Mouse (Mus musculus): ENCODE data around the gene Fam89b. TPM values are rescaled to one million over a fixed set of nuclear protein-coding genes. Genes with fewer than 3 reads are reported as not detected.

The Fam89b gene
- polyA plus RNA-seq, 1 experiment = 65.9 TPM

- Histone ChIP-seq H3K27ac (ENCODE audit: insufficient read depth, low read length) (peak overlapping the region; percentile 15; the same call in 1 of the 2 replicates), H3K27me3 (ENCODE audit: control insufficient read depth, insufficient read depth, low read length) (no peaks in the 10 kb centered on the region), H3K4me1 (ENCODE audit: control insufficient read depth, insufficient read depth, low read length) (peaks cover 13% of the 10 kb centered on the region; the same call in 1 of the 2 replicates), H3K4me3 (replicated peaks; ENCODE audit: insufficient read depth, low read depth, low read length) (peak overlapping the region; percentile 80)
- peak; percentile 93 for DNase-seq
- under 1% methylated on average over 47 of the region's 47 CpGs for WGBS
- TF ChIP-seq POLR2A (IDR thresholded peaks at IDR 0.05; ENCODE audit: borderline replicate concordance, insufficient read depth, low read length) (peak; percentile 95), CTCF (IDR thresholded peaks at IDR 0.05; ENCODE audit: borderline replicate concordance, insufficient read depth, low read depth, low read length) (no peak)
Measured at GRCm38 (mm10) chr19:5731264-5731978, 2.0 kb upstream of the Fam89b start.

GRCm38 (mm10) chr19:5730314-5731186, 1.1 kb upstream of the Fam89b start:
- no peaks in the 10 kb centered on the region for H3K27me3 ChIP-seq (ENCODE audit: control insufficient read depth, insufficient read depth, low read length)
- peaks cover 13% of the 10 kb centered on the region; the same call in 1 of the 2 replicates for H3K4me1 ChIP-seq (ENCODE audit: control insufficient read depth, insufficient read depth, low read length)
- 53% methylated on average over 29 of the region's 29 CpGs for WGBS
- H3K4me3 ChIP-seq (replicated peaks; ENCODE audit: insufficient read depth, low read depth, low read length) = peak overlapping the region; percentile 80
- no peak overlapping the region for H3K27ac ChIP-seq (ENCODE audit: insufficient read depth, low read length)
- DNase-seq = peak; percentile 57 to 62
- no peak for TF ChIP-seq CTCF (IDR thresholded peaks at IDR 0.05; ENCODE audit: borderline replicate concordance, insufficient read depth, low read depth, low read length)
- TF ChIP-seq POLR2A (IDR thresholded peaks at IDR 0.05; ENCODE audit: borderline replicate concordance, insufficient read depth, low read length) = no peak

GRCm38 (mm10) chr19:5728631-5729443, 616 bp downstream of the Fam89b start:
- peaks cover 13% of the 10 kb centered on the region; the same call in 1 of the 2 replicates for H3K4me1 ChIP-seq (ENCODE audit: control insufficient read depth, insufficient read depth, low read length)
- H3K27me3 ChIP-seq (ENCODE audit: control insufficient read depth, insufficient read depth, low read length) = no peaks in the 10 kb centered on the region
- peak overlapping the region; percentile 81 for H3K4me3 ChIP-seq (replicated peaks; ENCODE audit: insufficient read depth, low read depth, low read length)
- TF ChIP-seq POLR2A (IDR thresholded peaks at IDR 0.05; ENCODE audit: borderline replicate concordance, insufficient read depth, low read length) (no peak), CTCF (IDR thresholded peaks at IDR 0.05; ENCODE audit: borderline replicate concordance, insufficient read depth, low read depth, low read length) (no peak)
- WGBS = under 1% methylated on average over 37 of the region's 37 CpGs
- DNase-seq = peak; percentile 55 to 67
- peak overlapping the region; percentile 45; the same call in 1 of the 2 replicates for H3K27ac ChIP-seq (ENCODE audit: insufficient read depth, low read length)

GRCm38 (mm10) chr19:5727701-5728100, 1.8 kb downstream of the Fam89b start:
- Histone ChIP-seq H3K4me1 (ENCODE audit: control insufficient read depth, insufficient read depth, low read length) (peaks cover 13% of the 10 kb centered on the region; the same call in 1 of the 2 replicates), H3K27me3 (ENCODE audit: control insufficient read depth, insufficient read depth, low read length) (no peaks in the 10 kb centered on the region), H3K4me3 (replicated peaks; ENCODE audit: insufficient read depth, low read depth, low read length) (peak overlapping the region; percentile 81), H3K27ac (ENCODE audit: insufficient read depth, low read length) (no peak overlapping the region)
- under 1% methylated on average over 14 of the region's 14 CpGs for WGBS
- DNase-seq = peak; percentile 79 to 89
- TF ChIP-seq POLR2A (IDR thresholded peaks at IDR 0.05; ENCODE audit: borderline replicate concordance, insufficient read depth, low read length) = no peak
- peak; percentile 98 for TF ChIP-seq CTCF (IDR thresholded peaks at IDR 0.05; ENCODE audit: borderline replicate concordance, insufficient read depth, low read depth, low read length)

- Histone ChIP-seq H3K4me1 (ENCODE audit: control insufficient read depth, insufficient read depth, low read length) (peaks cover 13% of the 10 kb centered on the region; the same call in 1 of the 2 replicates), H3K27ac (ENCODE audit: insufficient read depth, low read length) (no peak overlapping the region)
Measured at GRCm38 (mm10) chr19:5726961-5727578, 2.4 kb downstream of the Fam89b start.

GRCm38 (mm10) chr19:5725767-5726515, 3.5 kb downstream of the Fam89b start, which contains the start of gene Ehbp1l1:
TSS of gene Ehbp1l1 (minus strand) at chr19:5726317.
- TF ChIP-seq POLR2A (IDR thresholded peaks at IDR 0.05; ENCODE audit: borderline replicate concordance, insufficient read depth, low read length) = no peak
- no peak for TF ChIP-seq CTCF (IDR thresholded peaks at IDR 0.05; ENCODE audit: borderline replicate concordance, insufficient read depth, low read depth, low read length)
- no peaks in the 10 kb centered on the region for H3K27me3 ChIP-seq (ENCODE audit: control insufficient read depth, insufficient read depth, low read length)
- peak within 1 kb of the TSS; percentile 5 for H3K4me3 ChIP-seq (replicated peaks; ENCODE audit: insufficient read depth, low read depth, low read length)
- WGBS = 16% methylated on average over 49 of the region's 49 CpGs
- peaks cover 13% of the 10 kb centered on the region; the same call in 1 of the 2 replicates for H3K4me1 ChIP-seq (ENCODE audit: control insufficient read depth, insufficient read depth, low read length)
- no peak for DNase-seq
- H3K27ac ChIP-seq (ENCODE audit: insufficient read depth, low read length) = no peak within 1 kb of the TSS

More at GRCm38 (mm10) chr19:5726961-5727578, 2.4 kb downstream of the Fam89b start:
- no peak for DNase-seq
- Histone ChIP-seq H3K4me3 (replicated peaks; ENCODE audit: insufficient read depth, low read depth, low read length) (peak overlapping the region; percentile 17), H3K27me3 (ENCODE audit: control insufficient read depth, insufficient read depth, low read length) (no peaks in the 10 kb centered on the region)
- no peak for TF ChIP-seq CTCF (IDR thresholded peaks at IDR 0.05; ENCODE audit: borderline replicate concordance, insufficient read depth, low read depth, low read length)
- no peak for TF ChIP-seq POLR2A (IDR thresholded peaks at IDR 0.05; ENCODE audit: borderline replicate concordance, insufficient read depth, low read length)
- WGBS = 66% methylated on average over 15 of the region's 15 CpGs

Data from cerebellum, adult 2 months (tissue).